Mouse (Mus musculus) monocyte, adult 5-6 weeks (primary cell): ENCODE measurements around the gene Msmp. TPM values are rescaled to one million over a fixed set of nuclear protein-coding genes. Genes with fewer than 3 reads are reported as not detected.
A peak's percentile ranks its signal among the peaks of the same experiment; 100 is the strongest.
"Not testable (repeated sequence)": the region's sequence is repeated elsewhere in the genome, so short reads cannot be mapped to it uniquely, and the experiment has no call there.

ENCODE experiments used
- ATAC-seq: fragments of 153-309, 156-312 bp; replicated peaks from 2 replicates; pipeline ENCODE4 v1.8.0; 2017; ENCODE audit warnings: mild to moderate bottlenecking; ENCODE audit not compliant: low TSS enrichment, insufficient number of reproducible peaks, severe bottlenecking, poor library complexity, low FRiP score
- total RNA-seq: library from RNA; stranded (forward); fragments of 200-1000, 200-491, 200-594 nt; gene quantifications from 3 replicates; pipeline ENCODE4 v1.2.3, GENCODE M21; 2017

The Msmp gene
- total RNA-seq, 1 experiment from 2014 or later = 0.48 TPM

- ATAC-seq = no peak
These were observed 14.5 kb upstream of the Msmp start for GRCm38 (mm10) chr4:43598650-43599380.

GRCm38 (mm10) chr4:43598200-43598599, 13.9 kb upstream of the Msmp start:
- no peak for ATAC-seq

- not testable (repeated sequence) for ATAC-seq
These were observed 12.3 kb upstream of the Msmp start for GRCm38 (mm10) chr4:43596597-43596996.

GRCm38 (mm10) chr4:43593453-43593852, 9.2 kb upstream of the Msmp start:
- ATAC-seq = no peak

- no peak for ATAC-seq
These were observed 7.7 kb upstream of the Msmp start for GRCm38 (mm10) chr4:43591961-43592360.

GRCm38 (mm10) chr4:43591543-43591942, 7.2 kb upstream of the Msmp start:
- no peak for ATAC-seq

GRCm38 (mm10) chr4:43587681-43588080, 3.4 kb upstream of the Msmp start:
- no peak for ATAC-seq

GRCm38 (mm10) chr4:43586411-43586810, 2.1 kb upstream of the Msmp start:
- no peak for ATAC-seq

- ATAC-seq = no peak
These were observed 1.4 kb upstream of the Msmp start for GRCm38 (mm10) chr4:43585682-43586081.

GRCm38 (mm10) chr4:43583421-43583820, 873 bp downstream of the Msmp start:
- no peak for ATAC-seq

GRCm38 (mm10) chr4:43582241-43582640, 2.1 kb downstream of the Msmp start:
- ATAC-seq = no peak

- no peak for ATAC-seq
These were observed 2.9 kb downstream of the Msmp start for GRCm38 (mm10) chr4:43581381-43581780.

GRCm38 (mm10) chr4:43580721-43581120, 3.6 kb downstream of the Msmp start:
- ATAC-seq = no peak

GRCm38 (mm10) chr4:43579731-43580130, 4.6 kb downstream of the Msmp start:
- ATAC-seq = no peak

GRCm38 (mm10) chr4:43579256-43579655, 5.0 kb downstream of the Msmp start:
- ATAC-seq = no peak

GRCm38 (mm10) chr4:43578376-43579204, 5.7 kb downstream of the Msmp start, which contains the start of the genes Rgp1 and Gba2:
Rgp1 (plus strand) TSS chr4:43578715.
Gba2 (minus strand) TSS chr4:43578873.
- peak; percentile 88 for ATAC-seq

- no peak for ATAC-seq
These were observed 6.9 kb downstream of the Msmp start for GRCm38 (mm10) chr4:43577237-43577881.

- no peak for ATAC-seq
These were observed 8.9 kb downstream of the Msmp start for GRCm38 (mm10) chr4:43575356-43575755.

- ATAC-seq = no peak
These were observed 10.7 kb downstream of the Msmp start for GRCm38 (mm10) chr4:43573561-43573960.
